Mouse (Mus musculus) retina, postnatal 7 days (tissue): ENCODE results near the gene Fgfr2.

Experiments
- DNase-seq: peaks from one replicate; pipeline ENCODE4 v3.0.0-alpha.2; 2012; ENCODE audit warnings: low read depth, low spot score

Fgfr2 gene

GRCm38 (mm10) chr7:130859926-130860325 lies 2263.2 kb downstream of the Fgfr2 start:
- DNase-seq = no peak

GRCm38 (mm10) chr7:130857973-130858372 lies 2265.2 kb downstream of the Fgfr2 start:
- no peak for DNase-seq

GRCm38 (mm10) chr7:130855681-130856080 lies 2267.5 kb downstream of the Fgfr2 start:
- DNase-seq = no peak

- no peak for DNase-seq
These were observed 2268.4 kb downstream of the Fgfr2 start for GRCm38 (mm10) chr7:130854684-130855292.

- DNase-seq = no peak
These were observed 2275.9 kb downstream of the Fgfr2 start for GRCm38 (mm10) chr7:130847164-130847718.

GRCm38 (mm10) chr7:130839380-130840100 lies 2283.6 kb downstream of the Fgfr2 start:
- DNase-seq = no peak

- DNase-seq = no peak
These were observed 2284.5 kb downstream of the Fgfr2 start for GRCm38 (mm10) chr7:130838658-130839025.

GRCm38 (mm10) chr7:130837941-130838657 lies 2285.1 kb downstream of the Fgfr2 start:
- DNase-seq = peak; percentile 67

GRCm38 (mm10) chr7:130836066-130836465 lies 2287.1 kb downstream of the Fgfr2 start:
- no peak for DNase-seq

- no peak for DNase-seq
These were observed 2287.9 kb downstream of the Fgfr2 start for GRCm38 (mm10) chr7:130834958-130835861.

GRCm38 (mm10) chr7:130834299-130834698 lies 2288.9 kb downstream of the Fgfr2 start:
- DNase-seq = peak; percentile 69

- no peak for DNase-seq
These were observed 2291.6 kb downstream of the Fgfr2 start for GRCm38 (mm10) chr7:130831586-130831985.

- DNase-seq = no peak
These were observed 2294.7 kb downstream of the Fgfr2 start for GRCm38 (mm10) chr7:130828475-130828874.

GRCm38 (mm10) chr7:130827844-130828403 lies 2295.2 kb downstream of the Fgfr2 start:
- DNase-seq = no peak

GRCm38 (mm10) chr7:130827431-130827830 lies 2295.7 kb downstream of the Fgfr2 start:
- peak; percentile 57 for DNase-seq

- no peak for DNase-seq
These were observed 2296.8 kb downstream of the Fgfr2 start for GRCm38 (mm10) chr7:130826343-130826742.

GRCm38 (mm10) chr7:130823992-130824391 lies 2299.2 kb downstream of the Fgfr2 start:
- no peak for DNase-seq

GRCm38 (mm10) chr7:130819624-130820023 lies 2303.5 kb downstream of the Fgfr2 start:
- no peak for DNase-seq

- DNase-seq = no peak
These were observed 2304.3 kb downstream of the Fgfr2 start for GRCm38 (mm10) chr7:130818813-130819212.

- no peak for DNase-seq
These were observed 2306.9 kb downstream of the Fgfr2 start for GRCm38 (mm10) chr7:130816243-130816642.

GRCm38 (mm10) chr7:130815601-130816000 lies 2307.5 kb downstream of the Fgfr2 start:
- no peak for DNase-seq
